Mouse (Mus musculus) cerebellum, adult 2 months (tissue): ENCODE data around the gene Kantr. TPM values are rescaled to one million over a fixed set of nuclear protein-coding genes. Genes with fewer than 3 reads are reported as not detected.

Experiments
- DNase-seq, 2 experiments: peaks; one replicate each; pipeline ENCODE4 v3.0.0; 2021
- H3K27ac ChIP-seq: fragments of 200-500 bp; 2 replicates; pipeline ENCODE4 v1.5.1; 2012; ENCODE audit warnings: low read length, control low read depth, inconsistent platforms; ENCODE audit not compliant: insufficient read depth
- H3K27me3 ChIP-seq: fragments of 200-500 bp; 2 replicates; pipeline ENCODE4 v1.6.1; 2012; ENCODE audit warnings: inconsistent platforms, mild to moderate bottlenecking, low read length, moderate library complexity; ENCODE audit not compliant: control insufficient read depth, insufficient read depth
- H3K4me1 ChIP-seq: fragments of 200-500 bp; 2 replicates; pipeline ENCODE4 v1.6.1; 2011; ENCODE audit warnings: low read length; ENCODE audit not compliant: control insufficient read depth, insufficient read depth
- H3K4me3 ChIP-seq: fragments of 200-500 bp; replicated peaks from 2 replicates; pipeline ENCODE3; 2011; ENCODE audit warnings: mild to moderate bottlenecking, low read depth, low read length, control low read depth; ENCODE audit not compliant: insufficient read depth
- CTCF ChIP-seq: fragments of 200-500 bp; IDR thresholded peaks from 2 replicates; pipeline ENCODE4 v1.5.1; 2011; ENCODE audit warnings: low read depth, mild to moderate bottlenecking, control low read depth, low read length, moderate library complexity, borderline replicate concordance; ENCODE audit not compliant: insufficient read depth
- POLR2A ChIP-seq: fragments of 200-500 bp; IDR thresholded peaks from 2 replicates; pipeline ENCODE4 v1.6.1; 2011; ENCODE audit warnings: low read length, control low read depth, borderline replicate concordance; ENCODE audit not compliant: insufficient read depth
- WGBS: fragments of 180-500 bp; shearing (Covaris S2); methylation state at CpG from one replicate; pipeline ENCODE4 v1.1.7; 2018; 5-methylcytosine and 5-hydroxymethylcytosine counted together
- polyA plus RNA-seq: library from polyadenylated mRNA; depleted of rRNA; stranded (reverse); fragments of >200 nt; gene quantifications from 2 replicates; pipeline ENCODE4 v1.2.3, GENCODE M21; 2012; rRNA removed

Gene Kantr
- polyA plus RNA-seq: 25.5 and 28.8 TPM in 2 replicates

DNA sequence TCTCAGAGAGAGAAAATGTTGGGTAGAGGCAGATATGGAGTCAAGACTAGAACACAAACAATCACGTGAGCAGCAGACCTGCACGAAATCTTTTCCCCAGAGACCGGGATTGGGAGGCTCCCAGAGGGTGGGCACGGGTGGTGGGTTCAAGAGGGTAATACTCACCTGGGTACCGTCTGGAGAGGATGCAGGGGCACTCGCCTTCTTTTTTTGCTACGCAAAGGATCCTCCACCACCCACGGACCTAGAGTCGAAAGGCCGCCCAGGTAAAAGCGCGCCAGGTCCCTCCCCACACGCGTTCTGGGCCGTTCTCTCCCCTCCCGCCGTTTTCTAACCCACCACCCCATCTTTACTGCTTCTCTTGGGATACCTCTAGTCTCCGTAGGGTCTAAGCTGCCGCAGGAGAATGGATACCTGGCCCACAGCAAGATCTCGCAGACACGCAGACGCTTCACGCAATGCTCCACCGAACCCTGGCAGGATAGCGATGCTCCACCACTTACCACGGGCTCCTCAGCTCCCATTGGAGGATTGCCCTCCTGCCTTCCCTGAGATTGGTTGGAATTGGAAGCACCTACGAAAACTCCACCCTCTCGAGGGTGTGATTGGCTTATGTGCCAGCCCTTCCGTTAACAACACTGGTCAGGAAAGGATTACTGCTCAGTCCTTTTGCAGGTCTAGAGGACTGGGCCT, at the start of gene Kantr:
Kantr (minus strand) TSS at position 500 of the 693 bp plus-strand sequence.
- H3K27me3 ChIP-seq: no peaks in the 10 kb centered on the region
- H3K4me1 ChIP-seq: no peaks in the 10 kb centered on the region
- TF ChIP-seq CTCF (no peak), POLR2A (peak; percentile 64)
- H3K27ac ChIP-seq: peak within 1 kb of the TSS; percentile 37; the same call in 1 of the 2 replicates
- 4% methylated on average over 29 of the region's 29 CpGs for WGBS
- H3K4me3 ChIP-seq: peak within 1 kb of the TSS; percentile 87
- peak; percentile 83 to 91 for DNase-seq

DNA sequence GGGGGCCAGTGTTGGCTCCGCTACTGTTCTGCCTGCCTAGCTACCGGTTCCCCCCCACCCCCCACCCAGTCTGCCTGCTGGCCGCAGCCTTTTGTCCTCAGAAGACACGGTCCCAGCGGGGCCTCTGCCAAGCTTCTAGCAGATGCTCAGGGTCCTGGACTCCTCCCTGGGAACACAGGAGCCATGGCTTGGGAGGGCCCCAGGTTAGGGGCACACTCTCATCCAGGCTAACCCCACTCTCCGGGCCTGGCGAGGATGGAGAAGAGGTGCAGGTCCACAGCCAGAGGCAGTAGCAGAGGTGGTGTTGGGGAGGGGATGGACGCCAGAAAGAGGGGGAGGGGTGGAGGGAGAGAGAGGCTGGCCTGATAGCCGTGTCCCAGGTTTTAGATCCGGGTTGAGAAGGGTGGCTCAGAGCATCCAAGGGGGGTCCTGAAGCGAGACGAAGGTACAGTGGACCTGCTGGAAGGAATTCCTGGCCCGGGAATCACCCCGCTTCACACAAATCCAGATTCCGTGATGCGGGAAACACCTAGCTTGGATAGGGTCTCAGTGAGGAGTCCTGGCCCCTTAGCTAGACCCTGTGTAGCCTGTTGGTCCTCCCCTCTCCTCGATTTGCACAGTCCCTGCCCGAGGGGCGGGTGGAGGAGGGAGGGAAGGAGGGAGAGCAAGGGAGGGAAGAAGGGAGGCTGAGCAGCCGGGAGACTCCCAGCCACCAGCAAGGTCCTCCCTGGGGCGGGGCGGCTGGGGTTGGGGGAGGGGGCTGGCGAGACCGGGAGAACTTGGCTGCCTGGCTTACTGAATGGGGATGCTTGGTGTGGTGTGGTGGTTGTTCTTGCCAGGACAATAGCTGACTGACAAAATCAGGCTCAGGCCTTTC, 41.3 kb upstream of the Kantr start, which contains the start of gene Gpr173:
Gpr173 (minus strand) TSS at position 308 of the 877 bp plus-strand sequence.
- no peaks in the 10 kb centered on the region for H3K27me3 ChIP-seq
- WGBS: 7% methylated on average over 22 of the region's 24 CpGs
- H3K4me3 ChIP-seq: peak within 1 kb of the TSS; percentile 97
- peak; percentile 76 to 78 for DNase-seq
- TF ChIP-seq POLR2A: 0 out of 2 replicates have a peak, but pooled peaks have one; percentile 7
- no peak for TF ChIP-seq CTCF
- H3K27ac ChIP-seq: peak within 1 kb of the TSS; percentile 77
- H3K4me1 ChIP-seq: peaks cover 7% of the 10 kb centered on the region

DNA sequence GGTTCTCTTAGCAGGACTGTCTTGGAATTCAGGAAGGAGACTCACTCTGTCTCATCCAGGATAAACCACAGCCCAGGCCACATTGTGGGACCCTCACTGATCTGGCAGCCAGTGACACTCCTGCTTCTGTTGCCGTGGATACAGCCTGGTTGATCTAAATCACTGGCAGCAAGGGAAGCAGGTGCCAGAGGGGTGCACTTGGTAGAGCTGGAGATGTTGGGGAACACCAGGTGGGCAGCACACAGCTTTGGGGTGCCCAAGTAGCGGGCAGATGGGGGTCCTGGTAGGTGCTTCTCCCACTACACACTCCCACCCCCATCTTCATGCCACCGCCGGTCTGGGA, 40.7 kb upstream of the Kantr start:
- Histone ChIP-seq H3K27me3 (no peaks in the 10 kb centered on the region), H3K4me1 (peaks cover 9% of the 10 kb centered on the region), H3K27ac (peak overlapping the region; percentile 77), H3K4me3 (peak overlapping the region; percentile 97)
- 3% methylated on average over 4 of the region's 4 CpGs for WGBS
- TF ChIP-seq POLR2A: no peak
- TF ChIP-seq CTCF: no peak
- DNase-seq: no peak

DNA sequence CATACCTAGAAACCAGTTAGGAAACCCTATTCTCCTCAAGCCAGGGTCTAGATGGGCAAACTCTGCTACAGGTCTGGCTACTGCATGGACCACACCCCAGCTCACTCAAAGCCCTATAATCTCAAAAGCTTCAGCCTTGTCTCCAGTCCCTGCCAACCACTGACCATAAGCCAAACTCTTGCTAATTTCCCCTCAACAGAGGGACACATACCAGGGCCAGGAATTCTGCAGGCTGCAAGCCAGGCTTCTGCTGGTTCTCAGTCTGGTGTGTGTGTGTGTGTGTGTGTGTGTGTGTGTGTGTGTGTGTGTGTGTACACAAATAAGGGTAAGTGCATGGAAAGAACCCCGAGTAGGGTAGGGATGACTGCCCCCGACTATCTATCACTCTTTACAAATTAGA, 39.1 kb upstream of the Kantr start:
- no peak for TF ChIP-seq CTCF
- TF ChIP-seq POLR2A: no peak
- peak; percentile 80 to 91 for DNase-seq
- H3K27ac ChIP-seq: peak overlapping the region; percentile 73; the same call in 1 of the 2 replicates
- WGBS: 12% methylated on average over 2 of the region's 2 CpGs
- no peaks in the 10 kb centered on the region for H3K27me3 ChIP-seq
- peak overlapping the region; percentile 52 for H3K4me3 ChIP-seq
- H3K4me1 ChIP-seq: peaks cover 9% of the 10 kb centered on the region

DNA sequence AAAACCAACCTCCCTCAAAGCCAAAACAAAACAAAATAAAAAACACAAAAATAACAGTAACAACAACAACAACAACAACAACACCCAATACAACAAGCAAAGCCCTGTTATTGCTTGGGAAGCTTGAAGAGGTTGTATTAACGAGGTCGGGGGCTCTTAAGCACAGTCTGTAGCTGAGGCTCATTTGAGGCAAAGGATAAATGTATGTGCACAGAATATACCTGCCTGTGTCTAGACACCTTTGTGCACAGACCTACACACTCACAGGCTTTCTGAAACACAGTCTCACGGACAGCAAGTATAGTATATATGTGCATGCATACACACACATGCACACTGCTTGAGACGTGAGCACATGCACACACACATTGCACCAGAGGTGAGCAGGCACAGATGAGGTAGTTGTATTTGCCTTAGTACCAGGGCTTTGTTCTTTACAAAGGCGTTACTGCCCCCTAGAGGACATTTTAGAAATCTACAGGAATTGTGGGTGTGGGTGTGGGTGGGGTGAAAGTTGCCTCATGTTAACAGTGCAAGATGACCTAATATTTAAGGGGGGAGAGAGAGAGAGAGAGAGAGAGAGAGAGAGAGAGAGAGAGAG, 25.4 kb upstream of the Kantr start:
- Histone ChIP-seq H3K27ac (no peak overlapping the region), H3K4me3 (no peak overlapping the region), H3K4me1 (peaks cover 3% of the 10 kb centered on the region; the same call in 1 of the 2 replicates), H3K27me3 (no peaks in the 10 kb centered on the region)
- WGBS: 26% methylated on average over 5 of the region's 5 CpGs
- TF ChIP-seq POLR2A (no peak), CTCF (peak; percentile 44; the same call in 1 of the 2 replicates)
- peak; percentile 41 to 58 for DNase-seq

DNA sequence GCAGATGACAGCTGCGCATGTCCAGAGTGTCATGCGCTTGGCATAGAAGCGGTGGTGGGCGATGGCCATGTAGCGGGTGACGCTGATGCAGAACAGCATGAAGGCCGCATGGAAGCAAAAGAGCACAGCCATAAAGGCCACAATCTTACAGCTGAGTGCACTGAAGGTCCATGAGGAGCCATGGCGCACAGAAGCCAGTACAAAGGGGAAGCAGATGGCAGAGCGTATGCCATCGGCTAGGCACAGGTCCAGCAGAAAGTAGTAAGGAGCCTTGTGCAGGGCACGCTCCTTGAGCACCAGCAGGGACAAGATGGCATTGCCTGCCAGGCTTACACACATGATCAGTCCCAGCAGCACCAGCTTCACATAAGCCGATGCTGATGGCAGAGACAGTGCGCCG, 19.7 kb upstream of the Kantr start:
- peak; percentile 65 to 75 for DNase-seq
- no peak for TF ChIP-seq CTCF
- no peak for TF ChIP-seq POLR2A
- Histone ChIP-seq H3K27me3 (no peaks in the 10 kb centered on the region), H3K27ac (peak overlapping the region; percentile 15), H3K4me1 (peaks cover 13% of the 10 kb centered on the region), H3K4me3 (no peak overlapping the region)
- 16% methylated on average over 14 of the region's 14 CpGs for WGBS

DNA sequence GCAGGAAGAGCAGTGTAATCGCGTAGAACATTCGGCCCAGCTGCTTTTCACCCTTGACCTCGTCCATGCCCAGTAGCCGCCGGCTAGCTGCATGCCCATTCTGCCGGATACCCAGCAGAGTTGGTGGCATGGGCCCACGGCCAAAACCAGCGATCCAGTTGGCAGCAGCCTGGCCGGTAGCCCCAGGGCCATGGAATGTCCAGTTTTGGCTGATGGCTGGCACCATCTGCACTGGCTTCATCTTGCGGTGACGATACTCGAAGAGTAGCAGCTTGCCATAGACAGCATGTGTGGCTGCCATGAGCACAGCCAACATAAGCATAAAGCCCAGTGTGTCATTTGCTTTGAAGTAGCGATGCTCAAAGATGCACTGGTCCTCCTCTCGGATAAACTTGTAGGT, 19.3 kb upstream of the Kantr start:
- Histone ChIP-seq H3K27ac (peak overlapping the region; percentile 15), H3K27me3 (no peaks in the 10 kb centered on the region), H3K4me3 (no peak overlapping the region), H3K4me1 (peaks cover 13% of the 10 kb centered on the region)
- WGBS: 11% methylated on average over 15 of the region's 15 CpGs
- TF ChIP-seq CTCF (no peak), POLR2A (no peak)
- peak; percentile 65 to 72 for DNase-seq
